Mouse (Mus musculus) kidney, adult 9 months (tissue): ENCODE results near the gene Prkn.
A peak's percentile ranks its signal among the peaks of the same experiment; 100 is the strongest.
"Not testable (repeated sequence)": the region's sequence is repeated elsewhere in the genome, so short reads cannot be mapped to it uniquely, and the experiment has no call there.

Source experiments
- DNase-seq: peaks from one replicate; pipeline ENCODE4 v3.0.0; 2022

Gene Prkn

GRCm38 (mm10) chr17:11933737-11934136, 1093.6 kb downstream of the Prkn start:
- no peak for DNase-seq

- DNase-seq = no peak
Observed at GRCm38 (mm10) chr17:11947436-11947835, 1107.3 kb downstream of the Prkn start.

GRCm38 (mm10) chr17:11949551-11950197, 1109.5 kb downstream of the Prkn start:
- DNase-seq = no peak

- DNase-seq = no peak
Observed at GRCm38 (mm10) chr17:11950198-11950594, 1110.0 kb downstream of the Prkn start.

GRCm38 (mm10) chr17:11955317-11955716, 1115.1 kb downstream of the Prkn start:
- DNase-seq = no peak

GRCm38 (mm10) chr17:11960492-11960891, 1120.3 kb downstream of the Prkn start:
- no peak for DNase-seq

GRCm38 (mm10) chr17:11962808-11963207, 1122.6 kb downstream of the Prkn start:
- no peak for DNase-seq

- no peak for DNase-seq
Observed at GRCm38 (mm10) chr17:11970160-11970559, 1130.0 kb downstream of the Prkn start.

- peak; percentile 12 for DNase-seq
Observed at GRCm38 (mm10) chr17:11972550-11972949, 1132.4 kb downstream of the Prkn start.

GRCm38 (mm10) chr17:11972969-11973787, 1133.0 kb downstream of the Prkn start:
- DNase-seq = no peak

- peak; percentile 47 for DNase-seq
Observed at GRCm38 (mm10) chr17:11975062-11975607, 1135.0 kb downstream of the Prkn start.

GRCm38 (mm10) chr17:11978260-11978821, 1138.2 kb downstream of the Prkn start:
- no peak for DNase-seq

GRCm38 (mm10) chr17:11981666-11982065, 1141.5 kb downstream of the Prkn start:
- no peak for DNase-seq

GRCm38 (mm10) chr17:11988110-11988837, 1148.1 kb downstream of the Prkn start:
- DNase-seq = no peak

GRCm38 (mm10) chr17:11989296-11989695, 1149.1 kb downstream of the Prkn start:
- no peak for DNase-seq

GRCm38 (mm10) chr17:11990386-11991087, 1150.4 kb downstream of the Prkn start:
- DNase-seq = no peak

GRCm38 (mm10) chr17:11993249-11993648, 1153.1 kb downstream of the Prkn start:
- DNase-seq = peak; percentile 44

GRCm38 (mm10) chr17:11994252-11994651, 1154.1 kb downstream of the Prkn start:
- DNase-seq = no peak

- DNase-seq = not testable (repeated sequence)
Observed at GRCm38 (mm10) chr17:11994754-11995153, 1154.6 kb downstream of the Prkn start.

GRCm38 (mm10) chr17:11995522-11995921, 1155.3 kb downstream of the Prkn start:
- no peak for DNase-seq

- no peak for DNase-seq
Observed at GRCm38 (mm10) chr17:11996311-11996710, 1156.1 kb downstream of the Prkn start.

GRCm38 (mm10) chr17:12000285-12000684, 1160.1 kb downstream of the Prkn start:
- DNase-seq = no peak
